In genomic region chr11:42332121-42332520, GRCm38 (mm10) we compare ENCODE assay signal across 24 mouse cellular contexts. TPM values are rescaled to one million over a fixed set of nuclear protein-coding genes. Genes with fewer than 3 reads are reported as not detected.
"Had no signal": no experiment of that assay in that cellular context is flagged by ENCODE, and none has a peak within 500 bp of the region (broad histone marks: within the 10 kb centered on the region; RNA-seq: fewer than 3 reads in every experiment).

No protein-coding gene starts in this region.

- H3K4me1 ChIP-seq: neural tube, embryonic 13.5 days; neural tube, embryonic 15.5 days; stomach, embryonic 15.5 days had no signal

- H3K36me3 ChIP-seq: neural tube, embryonic 13.5 days; neural tube, embryonic 15.5 days; stomach, embryonic 15.5 days had no signal

- H3K9me3 ChIP-seq: neural tube, embryonic 13.5 days; neural tube, embryonic 15.5 days; stomach, embryonic 15.5 days had no signal

- H3K27ac ChIP-seq: neural tube, embryonic 13.5 days; neural tube, embryonic 15.5 days; stomach, embryonic 15.5 days; stomach, postnatal 0 days had no signal

- DNase-seq: retina, postnatal 1 day; right cerebral cortex, adult 18-20 months; right cerebral cortex, postnatal 14 days; right cerebral cortex, postnatal 25 days; right cerebral cortex, postnatal 4 days; spleen, adult 18-20 months; thymus, adult 18-20 months; thymus, adult 2 months; thymus, postnatal 14 days; thymus, postnatal 25 days; thymus, postnatal 36 days; thymus, postnatal 4 days had no signal

- H3K9ac ChIP-seq: neural tube, embryonic 13.5 days; neural tube, embryonic 15.5 days; stomach, embryonic 15.5 days had no signal

- H3K4me3 ChIP-seq: neural tube, embryonic 13.5 days; neural tube, embryonic 15.5 days; stomach, embryonic 15.5 days had no signal

- H3K4me2 ChIP-seq: neural tube, embryonic 13.5 days; neural tube, embryonic 15.5 days; stomach, embryonic 15.5 days had no signal

- H3K27me3 ChIP-seq: neural tube, embryonic 13.5 days; neural tube, embryonic 15.5 days; stomach, embryonic 15.5 days had no signal

RNA-seq across cellular contexts. Expression of gene Gabra6, which starts 11.2 kb away (rescaled TPM):
- total RNA-seq: neutrophil, adult 5-6 weeks had no signal
- polyA plus RNA-seq: neural tube, embryonic 13.5 days; neural tube, embryonic 14.5 days; neural tube, embryonic 15.5 days; small intestine, adult 2 months; spleen, adult 2 months; stomach, embryonic 14.5 days; stomach, embryonic 15.5 days; stomach, embryonic 16.5 days; stomach, postnatal 0 days; testis, adult 2 months; thymus, adult 2 months; urinary bladder, adult 2 months had no signal
